Mouse (Mus musculus) cerebellum, adult 2 months (tissue): Measurements from ENCODE around the gene Ide.

Experiments
- CTCF ChIP-seq: fragments of 200-500 bp; IDR thresholded peaks from 2 replicates; pipeline ENCODE4 v1.5.1; 2011; ENCODE audit warnings: low read depth, mild to moderate bottlenecking, control low read depth, low read length, moderate library complexity, borderline replicate concordance; ENCODE audit not compliant: insufficient read depth
- POLR2A ChIP-seq: fragments of 200-500 bp; IDR thresholded peaks from 2 replicates; pipeline ENCODE4 v1.6.1; 2011; ENCODE audit warnings: low read length, control low read depth, borderline replicate concordance; ENCODE audit not compliant: insufficient read depth

DNA sequence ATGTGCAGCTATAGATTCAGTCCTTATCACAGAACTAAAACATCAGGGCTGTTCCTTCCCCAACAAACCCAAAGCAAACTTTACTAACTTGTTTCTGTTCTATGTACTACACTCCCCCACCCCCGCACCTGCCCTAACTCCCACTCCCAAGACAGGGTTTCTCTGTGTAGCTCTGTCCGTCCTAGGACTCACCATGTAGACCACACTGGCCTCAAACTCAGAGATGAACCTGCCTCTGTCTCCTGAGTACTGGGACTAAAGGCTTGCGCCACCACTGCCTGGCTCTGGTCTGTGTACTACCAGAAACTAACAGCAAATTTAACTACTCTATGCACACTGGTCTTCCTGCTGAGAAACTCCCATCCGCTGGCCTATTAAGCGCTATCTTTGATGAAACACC, 32.8 kb downstream of the Ide start:
- TF ChIP-seq CTCF (no peak), POLR2A (no peak)
